Mouse (Mus musculus): ENCODE results near the gene Slc2a13. TPM values are rescaled to one million over a fixed set of nuclear protein-coding genes. Genes with fewer than 3 reads are reported as not detected.

Gene Slc2a13
- total and polyA plus RNA-seq, 2 experiments from 2014 or later: 0.33 to 1.6 TPM

DNA sequence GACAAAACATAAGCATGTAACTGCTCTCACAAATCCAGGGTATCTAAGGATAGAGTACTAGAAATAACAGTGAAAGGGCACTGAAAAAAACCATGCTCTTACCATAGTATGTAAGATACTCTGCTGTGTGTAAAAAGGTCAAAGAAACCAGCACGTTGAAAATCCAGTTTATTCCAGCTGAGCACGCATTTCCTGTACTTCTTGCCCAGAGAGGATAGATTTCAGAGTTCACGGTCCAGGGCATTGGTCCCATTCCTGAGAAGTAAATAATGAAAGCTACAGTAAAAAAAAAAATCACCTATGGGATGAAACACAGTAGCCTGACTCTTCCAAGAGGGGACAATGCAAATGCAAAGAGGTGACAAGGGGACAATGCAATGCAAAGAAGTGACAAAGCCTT is 297.1 kb downstream of the Slc2a13 start:
- DNase-seq (ENCODE audit: low spot score): no peak
- no peak for TF ChIP-seq EP300 (IDR thresholded peaks at IDR 0.05; ENCODE audit: low read depth)
- no peak for TF ChIP-seq CTCF (IDR thresholded peaks at IDR 0.05; ENCODE audit: low read depth)
- Histone ChIP-seq H3K4me1 (ENCODE audit: control insufficient read depth, insufficient read depth) (no peaks in the 10 kb centered on the region), H3K27ac (ENCODE audit: low read depth) (no peak overlapping the region), H3K4me3 (ENCODE audit: low read depth, low read length) (no peak overlapping the region), H3K9me3 (replicated peaks; ENCODE audit: control insufficient read depth, low read length) (no peaks in the 10 kb centered on the region), H3K36me3 (replicated peaks; ENCODE audit: control insufficient read depth, insufficient read depth, low read length) (no peaks in the 10 kb centered on the region), H3K9ac (replicated peaks; ENCODE audit: low read depth, low read length) (no peak overlapping the region), H3K27me3 (ENCODE audit: control insufficient read depth, insufficient read depth, low read length) (no peaks in the 10 kb centered on the region), H3K4me2 (ENCODE audit: low read depth, low read length) (no peak overlapping the region)
- WGBS: 61% methylated on average over 3 of the region's 3 CpGs
- no peak for ATAC-seq (ENCODE audit: insufficient read depth, low read depth)

GRCm38 (mm10) chr15:91268532-91268931 is 304.5 kb downstream of the Slc2a13 start:
- ATAC-seq (ENCODE audit: insufficient read depth, low read depth) (no peak), DNase-seq (ENCODE audit: low spot score) (no peak)
- Histone ChIP-seq H3K4me3 (ENCODE audit: low read depth, low read length) (no peak overlapping the region), H3K36me3 (replicated peaks; ENCODE audit: control insufficient read depth, insufficient read depth, low read length) (no peaks in the 10 kb centered on the region), H3K9ac (replicated peaks; ENCODE audit: low read depth, low read length) (no peak overlapping the region), H3K4me2 (ENCODE audit: low read depth, low read length) (no peak overlapping the region), H3K27ac (ENCODE audit: low read depth) (no peak overlapping the region), H3K9me3 (replicated peaks; ENCODE audit: control insufficient read depth, low read length) (no peaks in the 10 kb centered on the region), H3K4me1 (ENCODE audit: control insufficient read depth, insufficient read depth) (no peaks in the 10 kb centered on the region), H3K27me3 (ENCODE audit: control insufficient read depth, insufficient read depth, low read length) (no peaks in the 10 kb centered on the region)
- 83% methylated on average over 4 of the region's 4 CpGs for WGBS
- TF ChIP-seq EP300 (IDR thresholded peaks at IDR 0.05; ENCODE audit: low read depth): no peak

GRCm38 (mm10) chr15:91263926-91264325 is 309.1 kb downstream of the Slc2a13 start:
- no peaks in the 10 kb centered on the region for H3K27me3 ChIP-seq (ENCODE audit: control insufficient read depth, insufficient read depth, low read length)
- H3K36me3 ChIP-seq (replicated peaks; ENCODE audit: control insufficient read depth, insufficient read depth, low read length): no peaks in the 10 kb centered on the region
- WGBS: 79% methylated on average over 1 of the region's 1 CpGs
- no peak overlapping the region for H3K27ac ChIP-seq (ENCODE audit: low read depth)
- H3K4me2 ChIP-seq (ENCODE audit: low read depth, low read length): no peak overlapping the region
- DNase-seq (ENCODE audit: low spot score) (no peak), ATAC-seq (ENCODE audit: insufficient read depth, low read depth) (no peak)
- TF ChIP-seq EP300 (IDR thresholded peaks at IDR 0.05; ENCODE audit: low read depth): no peak
- no peak for TF ChIP-seq CTCF (IDR thresholded peaks at IDR 0.05; ENCODE audit: low read depth)
- no peak overlapping the region for H3K9ac ChIP-seq (replicated peaks; ENCODE audit: low read depth, low read length)
- H3K9me3 ChIP-seq (replicated peaks; ENCODE audit: control insufficient read depth, low read length): no peaks in the 10 kb centered on the region
- no peaks in the 10 kb centered on the region for H3K4me1 ChIP-seq (ENCODE audit: control insufficient read depth, insufficient read depth)
- H3K4me3 ChIP-seq (ENCODE audit: low read depth, low read length): no peak overlapping the region

DNA sequence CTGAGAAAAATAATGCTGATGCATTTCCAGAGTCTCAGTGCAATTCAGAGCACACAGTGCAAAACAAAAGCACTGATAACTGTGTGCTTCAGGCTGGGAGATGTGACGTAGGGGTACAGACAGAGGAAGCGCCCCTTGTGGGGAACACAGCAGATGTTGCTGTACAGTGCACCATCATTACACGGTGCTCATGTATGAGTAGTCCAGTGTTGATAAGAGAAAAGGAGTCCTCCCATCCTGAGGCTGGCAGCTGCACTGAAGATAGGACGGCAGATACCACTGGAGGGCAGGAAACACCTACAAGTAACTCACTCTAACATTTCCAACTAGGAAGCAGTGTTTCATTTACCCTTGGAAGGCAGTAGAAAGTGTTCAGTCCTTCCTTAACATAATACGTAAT is 312.5 kb downstream of the Slc2a13 start:
- H3K36me3 ChIP-seq (replicated peaks; ENCODE audit: control insufficient read depth, insufficient read depth, low read length): no peaks in the 10 kb centered on the region
- DNase-seq (ENCODE audit: low spot score): no peak
- H3K27me3 ChIP-seq (ENCODE audit: control insufficient read depth, insufficient read depth, low read length): no peaks in the 10 kb centered on the region
- H3K4me1 ChIP-seq (ENCODE audit: control insufficient read depth, insufficient read depth): no peaks in the 10 kb centered on the region
- H3K27ac ChIP-seq (ENCODE audit: low read depth): no peak overlapping the region
- H3K9ac ChIP-seq (replicated peaks; ENCODE audit: low read depth, low read length): no peak overlapping the region
- no peaks in the 10 kb centered on the region for H3K9me3 ChIP-seq (replicated peaks; ENCODE audit: control insufficient read depth, low read length)
- no peak overlapping the region for H3K4me3 ChIP-seq (ENCODE audit: low read depth, low read length)
- no peak for ATAC-seq (ENCODE audit: insufficient read depth, low read depth)
- WGBS: 48% methylated on average over 5 of the region's 5 CpGs
- no peak overlapping the region for H3K4me2 ChIP-seq (ENCODE audit: low read depth, low read length)
- TF ChIP-seq CTCF (IDR thresholded peaks at IDR 0.05; ENCODE audit: low read depth): no peak
- no peak for TF ChIP-seq EP300 (IDR thresholded peaks at IDR 0.05; ENCODE audit: low read depth)

- 68% methylated on average over 11 of the region's 11 CpGs for WGBS
- H3K4me2 ChIP-seq (ENCODE audit: low read depth, low read length): no peak overlapping the region
- H3K4me3 ChIP-seq (ENCODE audit: low read depth, low read length): no peak overlapping the region
- no peak overlapping the region for H3K9ac ChIP-seq (replicated peaks; ENCODE audit: low read depth, low read length)
- no peak for ATAC-seq (ENCODE audit: insufficient read depth, low read depth)
- TF ChIP-seq CTCF (IDR thresholded peaks at IDR 0.05; ENCODE audit: low read depth): no peak
- TF ChIP-seq EP300 (IDR thresholded peaks at IDR 0.05; ENCODE audit: low read depth): no peak
- H3K36me3 ChIP-seq (replicated peaks; ENCODE audit: control insufficient read depth, insufficient read depth, low read length): no peaks in the 10 kb centered on the region
- no peaks in the 10 kb centered on the region for H3K4me1 ChIP-seq (ENCODE audit: control insufficient read depth, insufficient read depth)
- no peak overlapping the region for H3K27ac ChIP-seq (ENCODE audit: low read depth)
- no peaks in the 10 kb centered on the region for H3K27me3 ChIP-seq (ENCODE audit: control insufficient read depth, insufficient read depth, low read length)
- H3K9me3 ChIP-seq (replicated peaks; ENCODE audit: control insufficient read depth, low read length): no peaks in the 10 kb centered on the region
- no peak for DNase-seq (ENCODE audit: low spot score)
Measured at GRCm38 (mm10) chr15:91257140-91257539, 315.9 kb downstream of the Slc2a13 start.

DNA sequence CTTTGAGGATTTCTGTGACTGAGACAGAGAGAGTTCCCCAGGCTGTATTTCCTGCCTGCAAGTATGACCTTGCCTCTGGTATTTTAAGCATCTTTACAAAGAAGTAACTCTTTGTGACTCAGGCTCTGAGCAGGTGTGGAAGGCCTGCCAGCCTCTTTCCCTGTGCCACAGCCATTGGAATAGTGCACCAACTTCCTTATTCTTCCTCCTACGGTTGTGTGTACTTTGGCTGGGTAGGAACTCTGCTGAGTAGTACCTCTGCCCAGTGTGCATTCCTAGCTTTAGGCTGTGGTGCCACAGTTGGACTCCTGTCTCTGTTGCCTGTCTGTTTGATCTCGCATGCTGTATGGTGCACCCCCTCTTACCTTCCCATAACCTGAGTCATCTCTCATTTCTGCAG is 317.8 kb downstream of the Slc2a13 start:
- Histone ChIP-seq H3K4me1 (ENCODE audit: control insufficient read depth, insufficient read depth) (no peaks in the 10 kb centered on the region), H3K4me2 (ENCODE audit: low read depth, low read length) (no peak overlapping the region), H3K36me3 (replicated peaks; ENCODE audit: control insufficient read depth, insufficient read depth, low read length) (no peaks in the 10 kb centered on the region), H3K9me3 (replicated peaks; ENCODE audit: control insufficient read depth, low read length) (no peaks in the 10 kb centered on the region), H3K9ac (replicated peaks; ENCODE audit: low read depth, low read length) (no peak overlapping the region), H3K27me3 (ENCODE audit: control insufficient read depth, insufficient read depth, low read length) (no peaks in the 10 kb centered on the region), H3K4me3 (ENCODE audit: low read depth, low read length) (no peak overlapping the region), H3K27ac (ENCODE audit: low read depth) (no peak overlapping the region)
- TF ChIP-seq EP300 (IDR thresholded peaks at IDR 0.05; ENCODE audit: low read depth) (no peak), CTCF (IDR thresholded peaks at IDR 0.05; ENCODE audit: low read depth) (no peak)
- DNase-seq (ENCODE audit: low spot score) (no peak), ATAC-seq (ENCODE audit: insufficient read depth, low read depth) (no peak)
- 79% methylated on average over 2 of the region's 2 CpGs for WGBS
